Mouse (Mus musculus): ENCODE measurements around the gene Art5. TPM values are rescaled to one million over a fixed set of nuclear protein-coding genes. Genes with fewer than 3 reads are reported as not detected.

Art5 gene
- total and polyA plus RNA-seq, 2 experiments from 2014 or later, result 0.23 to 0.49 TPM

DNA sequence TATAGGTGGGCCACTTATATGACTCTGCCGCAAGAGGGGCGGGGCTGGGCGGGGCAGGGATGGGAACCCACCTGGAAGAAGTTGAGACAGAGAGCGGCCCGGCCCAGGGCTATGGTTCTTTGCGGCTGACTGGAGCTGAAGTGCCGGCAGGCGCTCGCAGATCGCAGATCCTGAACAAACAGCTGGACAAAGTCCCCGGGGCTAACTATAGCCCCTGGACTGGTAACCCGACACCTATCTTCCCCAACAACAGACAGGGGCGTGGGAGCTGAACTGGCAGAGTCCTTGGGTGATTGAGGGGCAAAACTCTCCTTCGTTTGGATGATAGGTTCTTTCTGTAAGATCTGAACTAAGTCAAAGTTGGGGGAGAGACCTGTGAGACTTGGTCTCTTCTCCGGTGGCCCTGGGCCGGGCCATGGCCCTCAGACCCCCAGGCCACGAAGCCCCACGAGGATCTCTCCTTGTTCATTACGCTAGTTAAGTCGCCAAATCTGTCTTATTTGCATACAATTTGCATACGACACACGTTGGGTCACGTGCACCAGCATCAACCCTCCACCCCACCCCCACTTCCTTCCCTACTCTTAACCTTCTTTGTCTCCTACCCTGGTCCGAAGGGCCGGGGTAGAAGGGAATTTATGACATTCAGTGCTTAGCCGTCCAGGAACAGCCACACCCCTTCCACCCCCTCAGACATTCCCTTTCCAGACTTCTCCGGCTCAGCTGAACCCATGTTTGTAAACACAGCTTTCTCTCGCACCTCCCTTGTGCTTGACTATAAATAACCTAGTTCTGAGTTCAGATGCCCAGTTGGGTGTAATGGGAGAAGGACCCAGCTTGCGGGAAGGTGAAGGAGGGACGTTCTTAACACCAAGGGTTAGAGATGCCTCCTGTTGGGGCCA lies 9.3 kb downstream of the Art5 start:
- Histone ChIP-seq H3K4me3 (ENCODE audit: low read depth, low read length) (no peak overlapping the region), H3K27ac (ENCODE audit: low read depth, low read length) (no peak overlapping the region), H3K27me3 (ENCODE audit: insufficient read depth, low read length) (peaks cover 4% of the 10 kb centered on the region; the same call in 1 of the 2 replicates), H3K36me3 (ENCODE audit: insufficient read depth, low read length) (no peaks in the 10 kb centered on the region), H3K9me3 (ENCODE audit: low read length) (no peaks in the 10 kb centered on the region), H3K9ac (replicated peaks; ENCODE audit: low read length, poor library complexity, severe bottlenecking) (no peak overlapping the region), H3K4me2 (ENCODE audit: low read depth, low read length, poor library complexity, severe bottlenecking) (peak overlapping the region; percentile 13), H3K4me1 (ENCODE audit: insufficient read depth, low read length) (no peaks in the 10 kb centered on the region)
- 5% methylated on average over 30 of the region's 30 CpGs for WGBS
- ATAC-seq (ENCODE audit: low FRiP score) (no peak), DNase-seq (ENCODE audit: low spot score) (no peak)
- no peak for TF ChIP-seq CTCF (IDR thresholded peaks at IDR 0.05)

DNA sequence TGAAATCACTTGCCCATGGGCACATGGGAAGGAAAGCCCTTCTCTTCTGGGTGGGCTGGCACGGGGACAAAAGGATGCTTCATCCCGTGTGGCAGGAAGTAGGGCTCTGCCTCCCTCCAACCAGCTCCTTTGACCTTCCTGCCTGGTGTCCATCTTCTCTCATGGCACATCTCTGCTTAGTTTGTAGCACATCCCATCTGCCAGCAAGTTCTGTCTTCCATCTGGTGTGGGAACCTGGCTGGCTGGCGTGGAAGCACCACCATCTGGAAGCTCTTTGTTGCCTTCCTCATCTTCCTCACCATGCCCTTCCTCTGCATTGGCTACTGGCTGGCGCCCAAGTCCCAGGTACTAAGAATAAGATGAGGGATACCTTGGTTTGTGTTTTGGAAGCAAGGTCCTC lies 22.0 kb downstream of the Art5 start:
- H3K9me3 ChIP-seq (ENCODE audit: low read length), result no peaks in the 10 kb centered on the region
- DNase-seq (ENCODE audit: low spot score) (no peak), ATAC-seq (ENCODE audit: low FRiP score) (no peak)
- H3K27ac ChIP-seq (ENCODE audit: low read depth, low read length), result no peak overlapping the region
- H3K27me3 ChIP-seq (ENCODE audit: insufficient read depth, low read length), result no peaks in the 10 kb centered on the region
- peaks cover 22% of the 10 kb centered on the region for H3K36me3 ChIP-seq (ENCODE audit: insufficient read depth, low read length)
- TF ChIP-seq CTCF (IDR thresholded peaks at IDR 0.05), result no peak
- no peaks in the 10 kb centered on the region for H3K4me1 ChIP-seq (ENCODE audit: insufficient read depth, low read length)
- H3K4me3 ChIP-seq (ENCODE audit: low read depth, low read length), result no peak overlapping the region
- H3K9ac ChIP-seq (replicated peaks; ENCODE audit: low read length, poor library complexity, severe bottlenecking), result no peak overlapping the region
- no peak overlapping the region for H3K4me2 ChIP-seq (ENCODE audit: low read depth, low read length, poor library complexity, severe bottlenecking)
- WGBS, result 81% methylated on average over 4 of the region's 4 CpGs

GRCm38 (mm10) chr7:102084041-102084696 lies 25.1 kb downstream of the Art5 start:
- no peak overlapping the region for H3K9ac ChIP-seq (replicated peaks; ENCODE audit: low read length, poor library complexity, severe bottlenecking)
- H3K4me1 ChIP-seq (ENCODE audit: insufficient read depth, low read length), result no peaks in the 10 kb centered on the region
- no peak for TF ChIP-seq CTCF (IDR thresholded peaks at IDR 0.05)
- no peak overlapping the region for H3K4me3 ChIP-seq (ENCODE audit: low read depth, low read length)
- ATAC-seq (ENCODE audit: low FRiP score), result no peak
- 93% methylated on average over 26 of the region's 26 CpGs for WGBS
- no peaks in the 10 kb centered on the region for H3K9me3 ChIP-seq (ENCODE audit: low read length)
- DNase-seq (ENCODE audit: low spot score), result no peak
- no peaks in the 10 kb centered on the region for H3K27me3 ChIP-seq (ENCODE audit: insufficient read depth, low read length)
- no peak overlapping the region for H3K4me2 ChIP-seq (ENCODE audit: low read depth, low read length, poor library complexity, severe bottlenecking)
- H3K27ac ChIP-seq (ENCODE audit: low read depth, low read length), result no peak overlapping the region
- peaks cover 45% of the 10 kb centered on the region for H3K36me3 ChIP-seq (ENCODE audit: insufficient read depth, low read length)

DNA sequence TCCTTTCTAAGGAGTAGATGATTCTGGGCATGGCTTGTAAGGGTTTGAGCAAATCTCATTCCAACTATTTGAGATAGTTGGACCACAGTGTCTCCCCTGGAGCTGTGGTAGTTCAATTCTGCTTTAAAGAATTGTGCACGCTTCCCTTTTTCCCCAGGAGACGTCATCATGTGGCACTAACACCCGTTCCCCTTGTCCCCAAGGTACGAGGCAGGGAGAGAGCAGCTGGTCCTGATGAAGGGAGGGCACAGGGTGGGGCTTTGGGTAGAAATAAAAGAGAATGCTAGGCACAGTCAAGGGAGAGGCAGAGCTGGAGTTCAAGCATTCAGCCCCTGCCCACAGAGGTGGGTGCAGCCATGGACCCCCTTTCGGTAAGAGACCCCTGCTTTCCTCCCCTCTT lies 26.5 kb downstream of the Art5 start, which contains the start of gene Trpc2:
Trpc2 (plus strand) TSS at position 301 of the 400 bp plus-strand sequence.
- Histone ChIP-seq H3K36me3 (ENCODE audit: insufficient read depth, low read length) (peaks cover 47% of the 10 kb centered on the region), H3K9me3 (ENCODE audit: low read length) (no peaks in the 10 kb centered on the region), H3K4me2 (ENCODE audit: low read depth, low read length, poor library complexity, severe bottlenecking) (no peak within 1 kb of the TSS), H3K27ac (ENCODE audit: low read depth, low read length) (no peak within 1 kb of the TSS), H3K9ac (replicated peaks; ENCODE audit: low read length, poor library complexity, severe bottlenecking) (no peak within 1 kb of the TSS), H3K4me1 (ENCODE audit: insufficient read depth, low read length) (no peaks in the 10 kb centered on the region), H3K27me3 (ENCODE audit: insufficient read depth, low read length) (no peaks in the 10 kb centered on the region), H3K4me3 (ENCODE audit: low read depth, low read length) (no peak within 1 kb of the TSS)
- no peak for DNase-seq (ENCODE audit: low spot score)
- WGBS, result 81% methylated on average over 5 of the region's 5 CpGs
- ATAC-seq (ENCODE audit: low FRiP score), result no peak
- TF ChIP-seq CTCF (IDR thresholded peaks at IDR 0.05), result no peak

DNA sequence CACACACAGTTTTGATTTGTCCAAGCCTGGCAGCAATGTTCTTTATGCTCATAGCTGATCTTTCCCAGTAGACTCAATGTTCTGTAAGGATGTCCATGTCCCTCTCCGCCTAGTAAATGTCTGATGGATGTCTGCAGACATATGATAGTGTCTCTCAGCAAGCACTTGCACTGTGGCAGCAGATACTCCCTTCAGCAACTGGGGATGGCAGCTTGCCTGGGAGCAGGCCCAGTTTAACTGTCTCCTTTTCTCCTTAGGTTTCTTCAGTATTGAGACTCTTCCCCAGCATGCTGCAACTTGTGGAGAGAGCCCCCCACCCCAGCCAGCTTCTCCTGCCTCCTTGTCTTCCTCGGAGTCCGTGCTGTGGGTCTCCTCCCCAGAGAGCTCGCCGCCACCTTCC lies 27.5 kb downstream of the Art5 start:
- no peaks in the 10 kb centered on the region for H3K27me3 ChIP-seq (ENCODE audit: insufficient read depth, low read length)
- H3K4me3 ChIP-seq (ENCODE audit: low read depth, low read length), result no peak overlapping the region
- WGBS, result 94% methylated on average over 5 of the region's 5 CpGs
- no peaks in the 10 kb centered on the region for H3K9me3 ChIP-seq (ENCODE audit: low read length)
- H3K4me2 ChIP-seq (ENCODE audit: low read depth, low read length, poor library complexity, severe bottlenecking), result no peak overlapping the region
- ATAC-seq (ENCODE audit: low FRiP score) (no peak), DNase-seq (ENCODE audit: low spot score) (no peak)
- H3K27ac ChIP-seq (ENCODE audit: low read depth, low read length), result no peak overlapping the region
- no peak for TF ChIP-seq CTCF (IDR thresholded peaks at IDR 0.05)
- no peaks in the 10 kb centered on the region for H3K4me1 ChIP-seq (ENCODE audit: insufficient read depth, low read length)
- H3K9ac ChIP-seq (replicated peaks; ENCODE audit: low read length, poor library complexity, severe bottlenecking), result no peak overlapping the region
- H3K36me3 ChIP-seq (ENCODE audit: insufficient read depth, low read length), result peaks cover 57% of the 10 kb centered on the region

GRCm38 (mm10) chr7:102080311-102080710 lies 29.0 kb downstream of the Art5 start:
- DNase-seq (ENCODE audit: low spot score) (no peak), ATAC-seq (ENCODE audit: low FRiP score) (no peak)
- Histone ChIP-seq H3K27ac (ENCODE audit: low read depth, low read length) (no peak overlapping the region), H3K4me3 (ENCODE audit: low read depth, low read length) (no peak overlapping the region), H3K4me2 (ENCODE audit: low read depth, low read length, poor library complexity, severe bottlenecking) (no peak overlapping the region), H3K4me1 (ENCODE audit: insufficient read depth, low read length) (no peaks in the 10 kb centered on the region), H3K36me3 (ENCODE audit: insufficient read depth, low read length) (peaks cover 63% of the 10 kb centered on the region), H3K9me3 (ENCODE audit: low read length) (no peaks in the 10 kb centered on the region), H3K27me3 (ENCODE audit: insufficient read depth, low read length) (no peaks in the 10 kb centered on the region), H3K9ac (replicated peaks; ENCODE audit: low read length, poor library complexity, severe bottlenecking) (no peak overlapping the region)
- no peak for TF ChIP-seq CTCF (IDR thresholded peaks at IDR 0.05)
- WGBS, result 96% methylated on average over 8 of the region's 8 CpGs

Data from midbrain, postnatal 0 days (tissue).